Mouse (Mus musculus): Measurements from ENCODE around the gene Ehd2.
A peak's percentile ranks its signal among the peaks of the same experiment; 100 is the strongest.

Gene Ehd2

DNA sequence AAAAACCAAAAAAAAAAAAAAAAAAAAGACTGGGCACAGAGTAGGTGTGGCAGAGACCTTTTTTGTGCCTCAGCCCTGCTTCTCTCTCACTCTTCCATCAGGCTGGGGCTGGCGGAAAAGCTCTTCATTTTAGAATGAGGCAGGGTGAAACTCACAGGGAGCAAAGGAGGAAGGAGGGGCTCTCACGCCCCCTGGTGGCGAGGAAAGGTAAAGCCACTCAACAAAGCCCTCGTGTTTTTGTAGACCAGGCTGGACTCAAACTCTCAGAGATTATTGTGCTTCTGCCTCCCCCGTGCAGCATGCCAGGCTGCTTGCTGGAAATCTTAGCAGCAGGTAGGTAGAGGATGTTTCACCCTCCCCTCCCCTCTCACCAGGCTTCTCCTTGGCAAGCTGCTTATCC lies 7.3 kb upstream of the Ehd2 start:
- DNase-seq (ENCODE audit: low spot score), result peak; percentile 52

DNA sequence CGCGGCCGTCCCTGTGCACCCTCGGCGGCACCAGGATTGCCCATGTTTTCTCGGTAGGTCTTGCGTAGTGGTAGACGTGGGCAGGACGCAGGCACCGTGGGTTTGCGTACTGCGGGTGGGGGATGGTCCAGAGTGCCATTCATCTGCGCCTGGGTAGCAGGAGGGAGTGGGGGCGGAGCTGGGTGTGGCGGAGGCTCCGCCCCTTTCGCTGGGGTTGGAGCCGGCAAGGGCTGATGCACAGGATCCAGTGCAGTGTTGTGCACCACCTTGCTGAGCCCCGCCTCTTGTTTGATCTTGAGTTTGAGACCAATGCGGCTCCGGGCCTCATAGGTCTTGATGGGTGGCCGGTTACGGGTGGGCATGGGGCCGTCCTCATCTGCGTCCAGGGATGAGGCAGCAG lies 4.9 kb upstream of the Ehd2 start:
- no peak for DNase-seq (ENCODE audit: low spot score)

DNA sequence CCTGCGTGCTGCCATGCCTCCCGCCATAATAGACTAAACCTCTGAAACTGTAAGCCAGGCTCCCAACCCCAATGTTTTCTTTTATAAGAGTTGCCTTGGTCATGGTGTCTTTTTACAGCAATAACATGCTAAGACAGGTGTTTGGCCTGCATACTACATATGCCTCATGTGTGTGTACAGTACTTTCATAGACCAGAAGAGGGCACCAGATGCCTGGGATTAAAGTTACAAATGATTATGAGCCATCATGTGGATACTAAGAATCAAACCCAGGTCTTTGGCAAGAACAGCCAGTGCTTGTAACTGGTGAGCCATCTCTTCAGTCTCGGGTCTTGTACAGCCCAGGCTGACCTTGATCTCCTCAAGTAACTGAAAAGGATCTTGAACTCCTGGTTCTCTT lies 2.3 kb upstream of the Ehd2 start:
- no peak for DNase-seq (ENCODE audit: low spot score)

DNA sequence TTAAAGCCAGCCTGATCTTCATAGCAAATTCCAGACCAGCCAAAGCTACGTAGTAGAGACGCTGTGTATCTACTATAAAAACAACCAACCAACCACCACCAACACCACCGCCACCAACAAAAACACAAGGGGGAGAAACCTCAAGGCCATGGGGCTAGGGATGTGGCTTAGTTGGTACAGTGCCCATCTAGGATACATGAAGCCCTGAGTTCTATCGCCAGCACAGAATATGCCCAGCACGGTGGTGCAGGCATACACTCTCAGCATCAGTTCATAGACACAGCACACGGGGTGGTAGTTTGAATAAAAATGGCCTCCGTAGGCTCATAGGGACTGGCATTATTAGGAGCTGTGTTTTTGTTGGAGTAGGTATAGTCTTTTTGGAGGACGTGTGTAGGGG lies 955 bp upstream of the Ehd2 start:
- no peak for DNase-seq (ENCODE audit: low spot score)

DNA sequence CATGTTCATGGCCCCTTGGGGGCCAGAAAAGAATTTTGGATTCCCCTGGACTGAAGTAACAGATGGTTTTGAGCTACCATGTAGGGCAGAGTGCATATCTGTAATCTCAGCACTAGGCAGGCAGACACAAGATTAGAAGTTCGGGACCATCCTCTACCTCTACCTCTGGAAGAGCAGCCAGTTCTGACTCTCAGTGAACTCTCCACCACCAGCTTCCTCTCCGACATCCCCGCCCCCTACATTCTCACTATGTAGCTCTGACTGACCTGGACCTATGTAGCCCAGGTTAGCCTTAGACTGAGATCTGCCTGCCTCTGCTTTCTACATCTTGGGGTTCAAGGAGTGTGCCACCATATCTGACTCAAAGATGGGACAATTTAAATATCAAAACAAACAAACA lies 878 bp downstream of the Ehd2 start:
- DNase-seq (ENCODE audit: low spot score), result no peak

DNA sequence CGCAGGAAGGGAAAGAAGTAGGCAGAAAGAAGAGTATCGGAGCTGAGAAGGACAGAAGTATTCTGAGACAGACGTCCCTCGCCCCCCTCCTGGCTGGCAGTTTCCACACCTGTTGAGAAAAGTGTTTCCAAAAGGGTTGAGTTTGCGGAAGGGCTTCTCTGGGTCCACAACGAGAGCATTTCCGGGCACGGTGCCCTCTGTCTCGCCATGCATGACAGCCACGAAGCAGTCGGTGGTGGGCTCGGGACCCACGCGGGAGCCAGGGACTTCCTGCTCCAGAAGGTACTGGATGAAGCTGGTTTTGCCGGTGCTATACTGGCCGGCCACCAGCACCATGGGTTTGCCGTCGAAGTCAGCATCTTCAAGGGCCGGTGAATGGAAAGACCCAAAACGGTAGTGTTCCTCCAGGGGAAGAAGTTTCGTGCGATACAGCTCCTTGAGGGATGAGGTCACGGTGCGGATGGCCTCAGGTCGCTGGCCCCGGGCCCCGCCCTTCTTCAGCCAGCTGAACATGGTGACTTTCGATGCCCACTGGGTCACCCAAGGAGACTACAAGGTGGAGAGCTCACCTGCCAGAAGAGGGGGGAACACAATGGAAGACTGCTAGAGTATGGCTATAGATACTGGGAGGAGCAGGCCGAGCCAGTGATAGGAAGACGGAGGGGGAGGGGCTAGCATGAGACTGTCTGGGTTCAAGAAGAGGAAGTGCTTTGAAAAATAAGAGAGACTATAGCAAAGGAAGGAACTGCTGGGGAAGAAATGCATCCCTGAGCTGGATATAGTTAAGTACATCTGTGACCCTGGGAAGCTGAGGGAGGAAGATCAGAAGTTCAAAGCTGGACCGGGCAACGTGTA lies 3.3 kb downstream of the Ehd2 start:
- no peak for DNase-seq (ENCODE audit: low spot score)

DNA sequence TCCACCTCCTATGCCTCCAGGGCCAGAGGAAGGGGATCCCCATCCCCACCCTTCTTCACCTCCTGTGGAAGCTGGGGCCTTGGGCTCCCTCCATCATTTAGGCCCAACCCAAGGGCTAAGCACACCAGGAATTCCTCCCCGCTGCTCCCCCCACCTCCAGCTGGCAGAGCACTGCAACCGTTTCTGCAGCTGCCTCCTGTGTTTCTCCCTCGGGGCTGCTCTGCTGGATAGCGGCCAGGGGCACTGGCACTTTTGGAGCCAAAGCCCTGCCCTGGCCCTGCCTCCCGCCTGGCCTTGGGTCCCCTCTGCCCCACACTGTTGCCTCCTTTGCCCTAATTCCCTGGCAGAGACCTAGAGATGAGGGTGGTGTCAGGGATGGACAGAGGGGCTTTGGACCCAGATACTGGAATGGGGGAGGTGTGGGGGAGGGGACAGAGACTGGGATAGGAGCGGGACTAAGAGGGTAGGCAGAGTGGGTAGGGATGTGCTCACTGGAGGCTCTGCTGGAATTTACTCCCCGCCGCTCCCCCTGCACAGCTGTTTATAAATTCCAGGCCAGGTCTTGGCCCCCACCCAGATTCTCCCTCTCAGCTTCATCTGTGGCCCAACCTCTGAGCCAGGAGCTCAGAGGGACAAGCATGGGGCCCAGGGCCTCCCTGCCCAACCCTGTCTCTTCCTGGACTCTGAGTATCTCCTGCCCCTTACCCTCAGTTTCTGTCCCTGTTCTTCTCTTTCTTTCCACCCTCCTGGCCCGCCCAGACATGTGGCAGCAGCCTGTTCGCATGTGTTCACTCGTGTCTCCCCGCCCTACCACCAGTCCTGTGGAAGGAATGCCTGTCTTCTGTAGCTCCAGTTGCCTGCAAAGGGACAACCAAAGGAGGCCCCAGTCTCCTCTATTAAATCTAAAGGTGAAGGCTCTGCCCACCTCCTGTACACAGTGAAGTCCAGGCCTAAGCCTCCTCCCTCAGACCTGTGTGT lies 4.8 kb downstream of the Ehd2 start:
- DNase-seq (ENCODE audit: low spot score), result peak; percentile 27

DNA sequence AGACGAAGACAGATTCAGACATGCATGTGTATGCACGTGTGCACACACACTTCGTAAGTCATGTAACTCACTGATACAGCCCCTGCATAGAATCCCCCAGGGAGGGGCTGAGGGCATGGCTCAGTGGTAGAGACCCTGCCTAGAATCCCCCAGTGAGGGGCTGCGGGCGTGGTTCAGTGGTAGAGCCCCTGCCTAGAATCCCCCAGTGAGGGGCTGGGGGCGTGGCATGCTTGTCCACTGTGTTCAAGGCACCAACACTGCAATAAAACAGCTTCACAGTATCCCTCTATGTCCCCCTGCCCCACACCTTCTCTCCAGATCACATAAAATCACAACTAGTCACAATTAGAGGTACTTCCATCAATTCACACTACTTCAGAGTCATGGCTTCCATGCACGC lies 5.6 kb downstream of the Ehd2 start:
- no peak for DNase-seq (ENCODE audit: low spot score)

DNA sequence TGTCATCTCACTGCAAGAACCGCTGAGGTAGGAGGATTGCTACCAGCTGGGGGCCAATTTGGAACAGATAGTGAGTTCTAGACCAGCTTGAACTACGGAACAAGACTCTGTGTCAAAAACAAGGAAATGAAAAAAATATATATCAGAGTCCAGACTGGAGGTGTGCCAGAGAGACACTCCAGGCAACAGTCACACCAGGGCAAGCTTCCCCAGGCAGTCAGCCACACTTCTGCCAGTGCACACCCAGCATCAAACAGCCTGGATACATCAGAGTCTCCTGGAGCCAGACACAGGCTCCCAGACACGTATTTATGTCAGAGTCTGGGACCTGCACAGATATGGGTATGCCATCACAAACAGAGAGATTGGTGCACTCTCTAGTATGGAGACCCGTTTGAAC lies 6.1 kb downstream of the Ehd2 start:
- no peak for DNase-seq (ENCODE audit: low spot score)

DNA sequence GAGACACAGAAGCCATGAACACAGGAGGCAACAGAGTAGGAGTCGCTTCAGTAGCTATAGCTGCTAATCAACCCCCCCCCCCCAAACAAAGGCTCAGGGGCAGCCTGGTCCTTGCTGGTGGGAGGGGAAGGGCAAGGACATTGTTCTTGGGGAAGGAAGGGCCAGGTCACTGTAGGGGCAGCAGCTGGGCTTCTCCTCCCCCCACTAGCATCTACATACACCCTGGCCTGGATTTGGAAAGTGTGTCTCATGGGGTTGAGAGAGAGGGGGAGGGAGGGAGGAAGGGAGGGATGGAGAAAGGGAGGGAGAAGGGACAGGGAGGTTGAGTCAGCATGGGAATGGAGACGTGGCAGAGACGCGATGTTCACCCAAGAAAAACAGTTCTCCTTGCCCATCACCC lies 6.7 kb downstream of the Ehd2 start:
- DNase-seq (ENCODE audit: low spot score), result no peak

DNA sequence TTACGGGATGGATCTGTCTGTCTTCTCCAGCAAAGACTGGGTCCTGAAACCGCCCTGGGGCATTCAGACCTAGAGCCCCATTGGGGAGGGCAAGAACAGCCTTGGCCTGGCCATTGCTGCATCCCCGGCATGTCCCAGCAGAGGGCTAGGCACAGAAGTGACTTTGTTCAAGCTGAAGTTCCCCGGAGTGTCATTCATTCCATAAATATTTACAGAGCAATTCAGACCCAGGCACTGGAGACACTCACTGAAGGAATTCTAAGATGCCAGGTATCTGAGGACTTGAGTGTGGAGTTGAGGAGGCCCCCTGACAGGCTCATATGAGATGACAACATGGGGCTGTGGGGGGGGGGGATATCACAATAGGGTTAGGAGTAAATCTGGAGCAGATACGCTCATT lies 11.2 kb downstream of the Ehd2 start:
- DNase-seq (ENCODE audit: low spot score), result no peak

DNA sequence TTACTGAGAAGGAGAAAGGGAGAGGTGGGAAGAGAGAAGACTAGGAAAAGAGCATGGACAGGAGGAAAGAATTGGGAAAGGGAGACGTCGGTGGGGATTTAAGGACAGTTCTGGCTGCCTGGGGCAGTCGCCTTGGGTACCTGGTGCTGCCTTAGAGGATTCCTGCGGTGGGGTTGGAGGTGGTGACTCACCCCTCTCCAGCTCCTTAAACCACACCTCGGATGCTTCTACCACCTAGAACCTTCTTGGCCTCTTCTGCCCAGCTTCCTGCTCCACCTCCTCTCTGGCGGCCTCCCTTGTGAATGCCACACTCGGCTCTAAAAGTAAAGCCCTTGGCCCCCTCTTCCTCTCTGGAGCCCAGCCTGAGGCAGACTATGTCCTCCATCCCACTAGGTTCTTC lies 11.9 kb downstream of the Ehd2 start:
- DNase-seq (ENCODE audit: low spot score), result no peak

DNA sequence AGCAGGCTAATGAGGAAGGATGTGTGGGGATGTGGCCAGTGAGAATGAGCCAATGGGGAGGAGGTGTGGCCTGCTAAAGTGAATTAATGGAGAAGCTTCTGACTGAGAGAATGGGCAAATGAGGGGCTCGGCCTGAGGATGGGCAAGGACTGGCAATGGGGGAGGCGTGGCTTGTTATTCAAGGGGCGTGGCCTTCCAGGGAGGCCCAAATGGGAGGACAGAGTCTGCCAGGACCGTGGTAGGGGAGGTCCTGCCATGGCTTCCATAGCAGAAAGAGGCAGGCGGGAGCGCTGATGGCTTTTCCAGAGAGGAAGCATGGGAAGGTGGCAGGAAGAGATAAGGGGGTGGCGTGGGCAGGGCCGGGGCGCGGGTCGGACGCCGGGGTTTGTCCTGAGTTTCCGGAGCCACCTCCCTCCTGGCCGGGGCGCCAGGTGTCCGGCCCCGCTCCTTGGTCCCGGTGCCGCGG lies 12.4 kb downstream of the Ehd2 start:
- peak; percentile 75 for DNase-seq (ENCODE audit: low spot score)

DNA sequence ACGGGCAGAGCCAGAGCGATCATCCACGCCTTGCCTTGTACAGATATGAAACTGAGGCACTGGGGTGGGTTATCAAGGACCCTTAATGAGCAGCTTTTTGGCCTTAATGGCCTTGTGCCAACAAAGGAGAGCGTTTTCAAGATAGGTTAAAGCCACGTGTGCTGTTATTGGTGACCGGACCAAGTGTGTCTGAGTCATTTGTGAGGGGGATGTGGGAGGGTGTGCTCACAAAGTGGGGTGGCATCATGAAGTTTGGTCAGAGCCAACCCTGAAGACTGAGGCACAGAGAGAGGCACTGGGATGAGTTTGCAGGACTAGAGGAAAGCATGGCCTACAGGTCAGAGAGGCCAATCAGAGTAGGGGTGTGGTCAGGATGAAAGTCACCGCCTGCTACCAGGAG lies 12.9 kb downstream of the Ehd2 start:
- no peak for DNase-seq (ENCODE audit: low spot score)

DNA sequence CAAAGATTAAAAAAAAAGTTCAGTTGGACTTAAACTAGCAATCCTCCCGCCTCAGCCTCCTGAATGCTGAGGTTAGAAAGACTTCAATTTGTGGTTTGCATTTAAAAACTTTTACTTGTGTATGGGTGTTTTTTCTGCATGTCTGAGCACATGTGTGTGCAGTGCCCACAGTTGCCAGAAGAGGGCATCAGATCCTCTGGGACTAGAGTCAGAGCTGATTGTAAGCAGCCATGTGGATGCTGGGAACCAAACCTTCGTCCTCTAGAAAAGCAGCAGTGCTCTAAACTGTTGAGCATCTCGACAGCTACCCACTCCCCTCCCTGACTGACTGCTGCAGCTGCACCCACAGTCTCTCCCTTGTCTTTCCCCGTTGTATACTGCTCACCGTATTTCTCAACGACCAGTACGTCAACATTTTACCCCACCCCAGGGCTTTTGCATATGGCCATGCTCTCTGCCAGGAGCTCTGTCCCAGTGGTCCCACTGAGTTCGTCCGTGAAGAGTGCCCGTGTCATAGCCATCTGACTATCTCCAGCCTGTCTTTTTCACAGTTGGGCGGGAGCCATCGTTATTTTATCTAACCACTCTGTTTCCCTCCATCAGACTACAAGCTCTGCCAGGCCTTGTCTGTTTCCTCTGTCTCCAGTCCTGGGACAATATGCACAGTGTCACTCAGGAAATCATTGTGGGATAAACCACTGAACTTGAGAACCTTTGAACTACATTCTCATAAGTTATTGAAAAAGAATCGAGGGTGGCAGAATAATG lies 13.9 kb downstream of the Ehd2 start:
- DNase-seq (ENCODE audit: low spot score), result no peak

DNA sequence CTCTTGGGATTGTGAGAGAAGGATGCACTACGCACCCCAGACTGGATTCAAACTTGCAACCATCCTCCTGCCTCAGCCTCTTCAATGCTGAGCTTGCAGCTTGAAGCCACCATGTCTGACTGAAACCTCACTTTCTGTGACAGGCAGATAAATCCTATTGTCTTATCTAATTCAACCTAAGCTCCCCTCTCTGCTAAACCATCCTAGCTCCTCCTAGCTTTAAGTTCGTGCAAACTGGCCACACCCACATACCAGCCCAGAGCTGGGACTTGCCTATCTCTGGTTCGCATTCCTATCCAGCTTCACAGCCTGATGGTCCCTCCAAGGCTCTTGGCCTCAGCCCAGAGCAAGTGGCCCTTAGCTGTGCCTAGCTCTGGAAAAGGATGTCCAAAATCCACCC lies 15.0 kb downstream of the Ehd2 start:
- no peak for DNase-seq (ENCODE audit: low spot score)

DNA sequence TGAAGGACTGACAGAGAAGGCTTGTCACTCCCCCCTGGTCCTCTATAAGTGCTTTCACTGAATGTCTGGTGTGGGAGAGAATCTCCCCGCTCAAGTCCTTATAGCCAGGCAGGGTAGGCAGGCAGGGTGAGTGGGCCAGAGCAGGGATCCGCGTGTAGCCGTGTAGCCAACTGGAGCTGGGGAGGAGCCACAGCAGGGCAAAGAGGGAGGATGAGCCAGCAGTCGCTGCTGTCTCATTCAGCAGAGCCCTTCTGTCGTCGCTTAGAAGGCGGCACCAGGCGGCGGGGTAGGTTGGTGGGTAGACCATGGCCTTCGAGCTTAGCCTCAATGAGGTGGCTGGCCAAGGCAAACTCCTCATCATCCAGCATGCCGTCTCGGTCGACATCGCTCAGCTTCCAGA lies 17.4 kb downstream of the Ehd2 start:
- DNase-seq (ENCODE audit: low spot score), result no peak

DNA sequence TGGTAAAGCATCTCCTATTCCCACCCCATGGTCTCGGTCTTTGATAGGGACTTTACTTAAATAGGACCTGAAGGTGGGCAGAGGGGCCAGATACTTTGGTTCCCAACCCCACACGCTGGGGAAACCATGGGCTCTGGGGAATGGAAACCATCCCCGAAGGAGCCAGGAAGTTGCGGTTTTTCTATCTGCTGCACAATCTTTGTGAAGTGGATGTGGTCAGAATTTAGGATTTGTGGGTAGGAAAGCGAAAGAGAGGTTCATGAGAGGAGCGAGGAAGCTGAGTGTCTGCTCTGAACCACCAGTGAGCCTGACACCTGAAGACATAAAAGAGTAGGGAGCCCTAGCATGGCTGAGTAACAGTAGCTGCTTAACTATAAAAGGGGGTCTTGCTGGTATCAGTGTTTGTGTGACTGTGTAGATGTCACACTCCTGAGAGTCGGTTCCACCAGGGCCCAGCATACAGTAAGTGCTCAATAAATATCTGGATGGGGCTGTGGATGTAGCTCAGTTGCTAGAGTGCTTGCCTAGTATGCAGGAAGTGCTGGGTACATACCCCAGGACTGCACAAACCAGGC lies 18.1 kb downstream of the Ehd2 start:
- no peak for DNase-seq (ENCODE audit: low spot score)

DNA sequence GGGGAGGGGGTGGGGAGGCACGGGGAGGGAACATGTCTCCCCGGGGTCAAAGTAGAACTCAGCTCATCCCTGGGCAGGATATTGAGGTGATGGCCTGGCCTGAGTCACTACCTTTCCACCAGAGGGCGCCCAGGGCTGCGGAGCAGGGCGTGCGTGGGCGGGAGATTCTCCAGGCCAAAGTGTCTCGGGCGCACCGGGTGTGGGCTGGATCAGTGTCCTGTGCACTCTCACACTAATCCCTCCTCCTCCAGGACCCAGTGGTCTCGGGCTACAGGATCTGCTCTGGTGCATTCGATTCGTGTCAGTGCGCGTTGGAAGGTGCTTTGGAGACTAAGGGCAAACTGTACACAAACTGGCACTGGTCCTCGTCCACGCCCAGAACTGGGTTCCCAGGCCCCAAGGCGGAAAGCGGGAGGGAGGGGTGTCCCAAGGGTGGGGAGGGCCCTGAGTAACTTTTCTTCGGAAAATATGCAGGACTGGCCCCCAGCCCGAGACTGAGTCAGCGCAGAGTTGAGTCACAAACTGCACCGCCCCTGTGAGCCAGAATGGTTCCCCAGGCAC lies 18.9 kb downstream of the Ehd2 start:
- peak; percentile 86 for DNase-seq (ENCODE audit: low spot score)

DNA sequence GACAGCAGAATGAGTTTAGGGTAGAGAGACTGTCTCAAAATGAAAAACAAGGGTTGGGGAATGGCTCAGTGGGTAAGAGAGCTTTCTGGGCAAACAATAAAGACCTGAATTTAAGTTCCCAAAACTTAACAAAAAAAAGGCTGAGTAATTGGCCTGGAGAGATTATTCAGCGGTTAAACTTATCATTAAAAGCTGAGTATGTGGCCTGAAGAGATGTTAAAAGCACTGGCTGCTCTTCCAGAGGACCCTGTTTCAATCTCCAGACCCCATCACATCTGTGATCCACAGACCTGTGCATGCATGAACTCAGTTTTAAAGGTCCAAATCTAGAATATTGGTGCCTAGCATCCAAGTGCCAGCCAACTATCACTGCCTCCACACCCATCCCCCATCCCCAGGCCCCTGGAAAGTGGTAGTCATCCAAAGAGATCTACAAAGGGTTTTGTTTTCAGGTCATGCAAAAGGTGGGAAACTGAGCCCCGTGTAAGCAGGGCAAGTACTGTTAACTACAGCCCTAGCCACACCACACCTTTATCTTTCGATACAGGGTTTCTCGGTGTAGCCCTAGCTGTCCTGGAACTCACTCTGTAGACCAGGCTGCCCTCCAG lies 19.6 kb downstream of the Ehd2 start:
- DNase-seq (ENCODE audit: low spot score), result no peak

All from embryo, embryonic 10.5 days (tissue).